Mouse (Mus musculus) heart, embryonic 16.5 days (tissue): ENCODE data around the gene Rubcn. TPM values are rescaled to one million over a fixed set of nuclear protein-coding genes. Genes with fewer than 3 reads are reported as not detected.

ENCODE experiments used
- polyA plus RNA-seq: library from polyadenylated mRNA; unstranded; fragments of >200 nt; fragmentation: Nextera tagmentation; extraction: Ambion mirVana; gene quantifications from 2 replicates; pipeline ENCODE4 v1.2.1, GENCODE M21; 2015

The Rubcn gene
- polyA plus RNA-seq, 1 experiment from 2014 or later: 32.7 TPM

Other genes starting within 250 kb of the Rubcn start
- 9.0 and 9.5 TPM in 2 replicates for gene Tnk2, start 233.9 kb downstream of the Rubcn start, polyA plus RNA-seq
- gene Muc4, start 141.9 kb downstream of the Rubcn start, polyA plus RNA-seq: 0.21 and 0.51 TPM in 2 replicates
- gene Muc20, start 80.3 kb downstream of the Rubcn start, polyA plus RNA-seq: 0.16 and 0.19 TPM in 2 replicates
- gene Smbd1, start 67.3 kb downstream of the Rubcn start, polyA plus RNA-seq: not detected in 2 replicates
- 116 and 119 TPM in 2 replicates for gene Fyttd1, start 266 bp downstream of the Rubcn start, polyA plus RNA-seq
- 15.0 and 16.8 TPM in 2 replicates for gene Lrch3, start 36.3 kb upstream of the Rubcn start, polyA plus RNA-seq
- gene Iqcg, start 178.5 kb upstream of the Rubcn start, polyA plus RNA-seq: 2.0 and 2.9 TPM in 2 replicates
- 500 and 510 TPM in 2 replicates for gene Rpl35a, start 178.7 kb upstream of the Rubcn start, polyA plus RNA-seq
- 1.8 and 2.0 TPM in 2 replicates for gene Lmln, start 184.8 kb upstream of the Rubcn start, polyA plus RNA-seq